Mouse (Mus musculus) liver, postnatal 0 days (tissue): Measurements from ENCODE around the gene Ptprg.

ENCODE experiments used
- CTCF ChIP-seq: sonication (generic); IDR thresholded peaks from 2 replicates; pipeline ENCODE4 v1.5.1; 2016; ENCODE audit warnings: antibody characterized with exemption, low read depth
- EP300 ChIP-seq: IDR thresholded peaks from 2 replicates; pipeline ENCODE4 v1.6.1; 2016; ENCODE audit warnings: antibody characterized with exemption, low read depth, mild to moderate bottlenecking

- TF ChIP-seq CTCF, result no peak
- TF ChIP-seq EP300, result peak; percentile 56; the same call in 1 of the 2 replicates
These were observed 596.2 kb downstream of the Ptprg start for GRCm38 (mm10) chr14:12149529-12149928.
